Comparison of ENCODE assay signal across 8 mouse cellular contexts in genomic region chr5:135369196-135369595, GRCm38 (mm10). TPM values are rescaled to one million over a fixed set of nuclear protein-coding genes. Genes with fewer than 3 reads are reported as not detected.
DNase-seq lines count a peak whose midpoint lies in the region; ATAC-seq lines count a peak whose summit lies in the region.
"Not testable (repeated sequence)": the region's sequence is repeated elsewhere in the genome, so short reads cannot be mapped to it uniquely, and the experiment has no call there.

No protein-coding gene starts in this region.

- 63% methylated on average over 9 of the region's 9 CpGs for WGBS in forebrain, embryonic 11.5 days
- 57% methylated on average over 9 of the region's 9 CpGs for WGBS in heart, embryonic 16.5 days
- 59% methylated on average over 9 of the region's 9 CpGs for WGBS in kidney, embryonic 14.5 days
- 54% methylated on average over 9 of the region's 9 CpGs for WGBS in liver, embryonic 13.5 days (ENCODE audit: insufficient replicate concordance)
- 64% methylated on average over 9 of the region's 9 CpGs for WGBS in midbrain, embryonic 14.5 days
- WGBS in stomach, embryonic 14.5 days, result 55% methylated on average over 9 of the region's 9 CpGs

- H3K27me3 ChIP-seq in forebrain, embryonic 11.5 days (ENCODE audit: control insufficient read depth, insufficient read depth, low read length); heart, embryonic 16.5 days (ENCODE audit: control insufficient read depth, insufficient read depth, low read length); kidney, embryonic 14.5 days (ENCODE audit: control insufficient read depth, insufficient read depth, low read length); liver, embryonic 13.5 days; midbrain, embryonic 14.5 days (ENCODE audit: control insufficient read depth, insufficient read depth, low read length); stomach, embryonic 14.5 days (ENCODE audit: control insufficient read depth, insufficient read depth, low read length): not testable (repeated sequence)

- H3K4me1 ChIP-seq in forebrain, embryonic 11.5 days (replicated peaks; ENCODE audit: control insufficient read depth, insufficient read depth, low read length); heart, embryonic 16.5 days (ENCODE audit: control insufficient read depth, insufficient read depth, low read length); kidney, embryonic 14.5 days (ENCODE audit: control insufficient read depth, insufficient read depth, low read length); stomach, embryonic 14.5 days (ENCODE audit: control insufficient read depth, insufficient read depth, low read length): not testable (repeated sequence)
- H3K4me1 ChIP-seq in liver, embryonic 13.5 days (replicated peaks), result peaks cover 21% of the 10 kb centered on the region
- H3K4me1 ChIP-seq in midbrain, embryonic 14.5 days (ENCODE audit: control insufficient read depth, insufficient read depth, low read length), result peaks cover 13% of the 10 kb centered on the region; the same call in 1 of the 2 replicates

- peak; percentile 28 to 30 for DNase-seq in B cell, adult 2 months
- peak; percentile 65 for DNase-seq in ZHBTc4 (ENCODE audit: low read depth, low spot score)
- not testable (repeated sequence) for DNase-seq in forebrain, embryonic 11.5 days (ENCODE audit: low spot score); liver, embryonic 13.5 days; midbrain, embryonic 14.5 days

- not testable (repeated sequence) for H3K27ac ChIP-seq in forebrain, embryonic 11.5 days (ENCODE audit: low read depth, low read length)
- H3K27ac ChIP-seq in heart, embryonic 16.5 days (ENCODE audit: low read length), result peak overlapping the region; percentile 83
- H3K27ac ChIP-seq in kidney, embryonic 14.5 days (ENCODE audit: low read depth, low read length), result peak overlapping the region; percentile 80
- H3K27ac ChIP-seq in liver, embryonic 13.5 days, result peak overlapping the region; percentile 72
- peak overlapping the region; percentile 49; the same call in 1 of the 2 replicates for H3K27ac ChIP-seq in midbrain, embryonic 14.5 days (replicated peaks; ENCODE audit: low read depth, low read length)
- peak overlapping the region; percentile 82 for H3K27ac ChIP-seq in stomach, embryonic 14.5 days (ENCODE audit: low read length)

- peak overlapping the region; percentile 97 for H3K4me3 ChIP-seq in forebrain, embryonic 11.5 days (ENCODE audit: low read depth, low read length)
- peak overlapping the region; percentile 83 for H3K4me3 ChIP-seq in heart, embryonic 16.5 days (ENCODE audit: low read length)
- H3K4me3 ChIP-seq in kidney, embryonic 14.5 days (ENCODE audit: low read length), result peak overlapping the region; percentile 69
- peak overlapping the region; percentile 81 for H3K4me3 ChIP-seq in liver, embryonic 13.5 days (replicated peaks)
- H3K4me3 ChIP-seq in midbrain, embryonic 14.5 days (replicated peaks; ENCODE audit: low read depth, low read length), result peak overlapping the region; percentile 87
- H3K4me3 ChIP-seq in stomach, embryonic 14.5 days (ENCODE audit: low read depth, low read length), result peak overlapping the region; percentile 98

- peak overlapping the region; percentile 84 for H3K9ac ChIP-seq in forebrain, embryonic 11.5 days (ENCODE audit: low read length)
- peak overlapping the region; percentile 86 for H3K9ac ChIP-seq in heart, embryonic 16.5 days (ENCODE audit: low read length)
- peak overlapping the region; percentile 69; the same call in 1 of the 2 replicates for H3K9ac ChIP-seq in kidney, embryonic 14.5 days (ENCODE audit: low read depth, low read length)
- H3K9ac ChIP-seq in liver, embryonic 13.5 days, result peak overlapping the region; percentile 81
- peak overlapping the region; percentile 82 for H3K9ac ChIP-seq in midbrain, embryonic 14.5 days (replicated peaks; ENCODE audit: low read length)
- H3K9ac ChIP-seq in stomach, embryonic 14.5 days (replicated peaks; ENCODE audit: low read depth, low read length), result 0 out of 2 replicates have a peak overlapping the region, but pooled peaks have one; percentile 86

- H3K36me3 ChIP-seq in forebrain, embryonic 11.5 days (ENCODE audit: control insufficient read depth, insufficient read depth, low read length), result not testable (repeated sequence)
- H3K36me3 ChIP-seq in heart, embryonic 16.5 days (ENCODE audit: control insufficient read depth, insufficient read depth), result peaks cover 21% of the 10 kb centered on the region
- H3K36me3 ChIP-seq in kidney, embryonic 14.5 days (ENCODE audit: control insufficient read depth, insufficient read depth, low read length), result peaks cover 23% of the 10 kb centered on the region
- peaks cover 28% of the 10 kb centered on the region for H3K36me3 ChIP-seq in liver, embryonic 13.5 days
- peaks cover 29% of the 10 kb centered on the region for H3K36me3 ChIP-seq in midbrain, embryonic 14.5 days (ENCODE audit: control insufficient read depth, insufficient read depth, low read length)
- H3K36me3 ChIP-seq in stomach, embryonic 14.5 days (ENCODE audit: control insufficient read depth, insufficient read depth, low read length), result peaks cover 18% of the 10 kb centered on the region

- H3K9me3 ChIP-seq in forebrain, embryonic 11.5 days (ENCODE audit: control insufficient read depth, low read length); heart, embryonic 16.5 days (replicated peaks; ENCODE audit: control insufficient read depth, low read length); kidney, embryonic 14.5 days (ENCODE audit: control insufficient read depth, low read length); liver, embryonic 13.5 days (replicated peaks); midbrain, embryonic 14.5 days (ENCODE audit: control insufficient read depth, low read length); stomach, embryonic 14.5 days (ENCODE audit: control insufficient read depth, low read depth, low read length): not testable (repeated sequence)

- H3K4me2 ChIP-seq in forebrain, embryonic 11.5 days (ENCODE audit: low read depth, low read length, severe bottlenecking), result peak overlapping the region; percentile 86
- H3K4me2 ChIP-seq in heart, embryonic 16.5 days (ENCODE audit: low read depth, low read length), result peak overlapping the region; percentile 75
- peak overlapping the region; percentile 79 for H3K4me2 ChIP-seq in kidney, embryonic 14.5 days (replicated peaks; ENCODE audit: low read depth, low read length)
- peak overlapping the region; percentile 89 for H3K4me2 ChIP-seq in liver, embryonic 13.5 days
- peak overlapping the region; percentile 92 for H3K4me2 ChIP-seq in midbrain, embryonic 14.5 days (ENCODE audit: low read length)
- H3K4me2 ChIP-seq in stomach, embryonic 14.5 days (replicated peaks; ENCODE audit: low read depth, low read length), result peak overlapping the region; percentile 50

- not testable (repeated sequence) for ATAC-seq in forebrain, embryonic 11.5 days (replicated peaks; ENCODE audit: low FRiP score); heart, embryonic 16.5 days (replicated peaks; ENCODE audit: extremely low read depth, insufficient read depth, low FRiP score); kidney, embryonic 14.5 days (ENCODE audit: low FRiP score, low TSS enrichment); liver, embryonic 13.5 days (ENCODE audit: low read depth); midbrain, embryonic 14.5 days (ENCODE audit: low FRiP score, low TSS enrichment); stomach, embryonic 14.5 days (ENCODE audit: insufficient number of reproducible peaks, insufficient read depth, low FRiP score, low read depth)

RNA-seq across cellular contexts. Expression of gene Nsun5, which starts 0.6 kb away (rescaled TPM):
- 33.0 and 36.2 TPM in 2 replicates for polyA plus RNA-seq in forebrain, embryonic 11.5 days (2014; fragmentation: Nextera tagmentation; extraction: Ambion mirVana)
- 21.2 and 23.3 TPM in 2 replicates for polyA plus RNA-seq in heart, embryonic 16.5 days (2015; fragmentation: Nextera tagmentation; extraction: Ambion mirVana)
- polyA plus RNA-seq in kidney, embryonic 14.5 days (2014; fragmentation: Nextera tagmentation; extraction: Ambion mirVana), result 27.1 and 29.2 TPM in 2 replicates
- polyA plus RNA-seq in liver, embryonic 13.5 days (2015; fragmentation: Nextera tagmentation; extraction: Ambion mirVana), result 24.9 and 25.3 TPM in 2 replicates
- polyA plus RNA-seq in midbrain, embryonic 14.5 days (2014; fragmentation: Nextera tagmentation; extraction: Ambion mirVana), result 21.9 and 30.9 TPM in 2 replicates
- polyA plus RNA-seq in stomach, embryonic 14.5 days (2014; fragmentation: Nextera tagmentation; extraction: Ambion mirVana), result 26.1 and 27.8 TPM in 2 replicates

RNA-seq across cellular contexts. Expression of gene Trim50, which starts 16.1 kb away (rescaled TPM):
- not detected in 2 replicates for polyA plus RNA-seq in forebrain, embryonic 11.5 days (2014; fragmentation: Nextera tagmentation; extraction: Ambion mirVana)
- not detected in 2 replicates for polyA plus RNA-seq in heart, embryonic 16.5 days (2015; fragmentation: Nextera tagmentation; extraction: Ambion mirVana)
- not detected in 2 replicates for polyA plus RNA-seq in kidney, embryonic 14.5 days (2014; fragmentation: Nextera tagmentation; extraction: Ambion mirVana)
- not detected in 2 replicates for polyA plus RNA-seq in liver, embryonic 13.5 days (2015; fragmentation: Nextera tagmentation; extraction: Ambion mirVana)
- not detected in 2 replicates for polyA plus RNA-seq in midbrain, embryonic 14.5 days (2014; fragmentation: Nextera tagmentation; extraction: Ambion mirVana)
- polyA plus RNA-seq in stomach, embryonic 14.5 days (2014; fragmentation: Nextera tagmentation; extraction: Ambion mirVana), result not detected in 2 replicates

RNA-seq across cellular contexts. Expression of gene Fkbp6, which starts 19.4 kb away (rescaled TPM):
- polyA plus RNA-seq in forebrain, embryonic 11.5 days (2014; fragmentation: Nextera tagmentation; extraction: Ambion mirVana), result 0.15 TPM in 1 of 2 replicates, not detected in the other
- polyA plus RNA-seq in heart, embryonic 16.5 days (2015; fragmentation: Nextera tagmentation; extraction: Ambion mirVana), result 0.11 TPM in 1 of 2 replicates, not detected in the other
- not detected in 2 replicates for polyA plus RNA-seq in kidney, embryonic 14.5 days (2014; fragmentation: Nextera tagmentation; extraction: Ambion mirVana)
- not detected in 2 replicates for polyA plus RNA-seq in liver, embryonic 13.5 days (2015; fragmentation: Nextera tagmentation; extraction: Ambion mirVana)
- 0.38 TPM in 1 of 2 replicates, not detected in the other for polyA plus RNA-seq in midbrain, embryonic 14.5 days (2014; fragmentation: Nextera tagmentation; extraction: Ambion mirVana)
- 0.27 TPM in 1 of 2 replicates, not detected in the other for polyA plus RNA-seq in stomach, embryonic 14.5 days (2014; fragmentation: Nextera tagmentation; extraction: Ambion mirVana)

RNA-seq across cellular contexts. Expression of gene Pom121, which starts 25.1 kb away (rescaled TPM):
- 27.2 and 30.2 TPM in 2 replicates for polyA plus RNA-seq in forebrain, embryonic 11.5 days (2014; fragmentation: Nextera tagmentation; extraction: Ambion mirVana)
- 7.4 and 7.6 TPM in 2 replicates for polyA plus RNA-seq in heart, embryonic 16.5 days (2015; fragmentation: Nextera tagmentation; extraction: Ambion mirVana)
- 15.5 and 20.7 TPM in 2 replicates for polyA plus RNA-seq in kidney, embryonic 14.5 days (2014; fragmentation: Nextera tagmentation; extraction: Ambion mirVana)
- polyA plus RNA-seq in liver, embryonic 13.5 days (2015; fragmentation: Nextera tagmentation; extraction: Ambion mirVana), result 6.4 and 6.7 TPM in 2 replicates
- polyA plus RNA-seq in midbrain, embryonic 14.5 days (2014; fragmentation: Nextera tagmentation; extraction: Ambion mirVana), result 14.4 and 15.2 TPM in 2 replicates
- polyA plus RNA-seq in stomach, embryonic 14.5 days (2014; fragmentation: Nextera tagmentation; extraction: Ambion mirVana), result 15.6 and 16.3 TPM in 2 replicates
